Mouse (Mus musculus) G1E-ER4 (cell line): ENCODE data around the gene Trpt1. TPM values are rescaled to one million over a fixed set of nuclear protein-coding genes. Genes with fewer than 3 reads are reported as not detected.

Experiments used
- GATA1 ChIP-seq: IDR thresholded peaks from one replicate; pipeline ENCODE4 v1.8.0; 2012; ENCODE audit warnings: low read length, inconsistent platforms
- polyA plus RNA-seq: library from polyadenylated mRNA; stranded (reverse); fragments of >175 nt; gene quantifications from 2 replicates; pipeline ENCODE4 v1.2.3, GENCODE M21; 2012

Gene Trpt1
- 1.0 and 1.7 TPM in 2 replicates for polyA plus RNA-seq

- no peak for TF ChIP-seq GATA1
These were observed at the start of gene Trpt1, which contains the start of gene Nudt22 for GRCm38 (mm10) chr19:6996006-6996405. TSS of gene Trpt1 (plus strand) at chr19:6996131. TSS of gene Nudt22 (minus strand) at chr19:6996117.

- no peak for TF ChIP-seq GATA1
These were observed 48.2 kb upstream of the Trpt1 start for GRCm38 (mm10) chr19:6947742-6948141.

GRCm38 (mm10) chr19:6948186-6948585 is 47.7 kb upstream of the Trpt1 start:
- TF ChIP-seq GATA1: no peak

DNA sequence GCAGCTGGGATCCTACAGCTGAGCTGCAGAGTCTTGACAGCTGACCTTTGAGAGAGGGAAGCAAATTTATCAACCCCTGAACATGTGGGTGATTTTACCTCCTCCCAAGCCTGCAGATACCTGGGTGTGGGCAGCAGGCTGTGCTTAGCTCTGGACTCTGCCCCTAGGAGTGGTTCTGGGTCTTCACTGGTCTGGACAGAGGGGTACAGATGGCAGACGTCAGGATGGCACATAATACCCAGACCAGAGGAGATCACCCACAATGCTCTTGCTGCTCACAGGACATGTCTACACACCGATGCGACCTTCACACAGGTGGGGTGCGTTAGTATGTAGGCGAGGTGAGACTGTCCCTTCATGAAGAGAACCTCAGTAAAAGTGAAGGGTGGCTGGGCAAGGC is 46.4 kb upstream of the Trpt1 start:
- TF ChIP-seq GATA1: no peak

DNA sequence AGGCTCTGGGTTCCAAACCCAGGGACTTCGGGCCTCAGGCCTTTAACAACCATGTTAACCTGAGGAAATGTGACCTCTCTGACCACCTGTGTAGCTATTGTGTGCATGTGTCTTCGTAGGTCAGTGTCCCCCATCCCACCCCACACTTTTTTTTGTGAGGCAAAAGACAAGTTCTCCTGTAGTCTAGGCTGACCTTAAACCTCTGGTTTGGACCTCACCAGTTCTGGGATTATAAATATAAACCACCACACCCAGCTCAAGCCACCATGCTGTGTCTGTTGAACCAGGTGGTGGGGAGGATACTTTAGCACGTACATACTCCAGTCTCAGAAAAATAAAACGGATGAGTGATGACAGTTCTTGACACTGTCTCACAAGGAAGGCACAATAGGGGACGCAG is 46.0 kb upstream of the Trpt1 start:
- no peak for TF ChIP-seq GATA1

- no peak for TF ChIP-seq GATA1
These were observed 45.2 kb upstream of the Trpt1 start for GRCm38 (mm10) chr19:6950613-6951153.

GRCm38 (mm10) chr19:6951381-6951968 is 44.5 kb upstream of the Trpt1 start:
- TF ChIP-seq GATA1: no peak

DNA sequence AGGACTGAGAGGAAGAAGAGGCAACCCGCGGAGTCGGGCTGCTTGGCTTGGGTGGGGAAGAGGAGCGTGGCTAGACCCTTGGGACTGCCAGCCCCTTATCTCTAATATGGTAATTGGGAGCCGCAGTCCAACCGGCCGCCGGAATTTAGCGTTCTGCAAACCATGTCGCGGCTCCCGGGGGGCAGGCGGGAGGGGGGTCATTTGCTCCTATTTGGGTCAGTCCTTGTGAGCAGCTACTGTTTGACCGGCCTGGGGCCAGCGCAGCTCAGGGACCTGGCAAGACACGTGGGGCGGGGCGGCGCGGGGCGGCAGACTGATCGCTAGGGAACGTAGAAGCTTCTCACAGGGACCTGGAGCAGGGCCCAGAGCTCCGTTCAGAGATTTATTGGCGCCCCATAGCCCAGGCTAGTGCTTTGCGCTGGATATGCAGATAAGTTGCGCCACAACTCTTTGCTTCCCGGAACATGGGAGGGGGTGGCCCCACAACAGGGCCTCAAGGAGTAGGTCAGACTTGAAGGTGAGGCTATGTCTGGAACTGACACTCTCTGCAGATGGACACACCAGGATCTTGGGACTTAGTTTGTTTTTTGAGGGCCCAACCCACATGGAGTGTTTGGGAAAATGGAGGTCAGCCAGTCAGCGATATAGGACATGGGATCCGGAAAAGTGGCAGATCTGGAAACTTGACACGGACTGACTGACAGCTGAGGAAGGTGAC is 43.8 kb upstream of the Trpt1 start:
- TF ChIP-seq GATA1: no peak

GRCm38 (mm10) chr19:6952712-6953037 is 43.3 kb upstream of the Trpt1 start:
- TF ChIP-seq GATA1: no peak

DNA sequence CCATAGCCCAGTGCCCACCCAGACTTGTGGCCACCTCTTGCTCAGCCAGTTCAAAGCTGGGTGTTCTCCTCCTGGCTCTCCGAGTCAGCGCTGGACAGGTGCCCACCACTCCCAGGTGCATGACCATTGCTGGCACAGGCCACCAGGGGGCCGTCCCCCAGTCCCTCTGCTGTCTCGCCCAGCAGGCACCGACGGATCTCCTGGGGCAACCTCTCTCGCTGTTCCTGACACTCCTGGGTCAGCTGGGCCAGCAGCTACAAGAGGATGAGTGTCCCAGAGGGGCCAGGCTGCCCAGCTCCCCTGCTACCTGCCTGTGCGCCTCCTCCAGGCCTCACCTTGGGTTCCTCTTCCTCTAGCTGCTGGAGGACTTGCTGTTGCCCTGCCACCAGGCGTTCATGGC is 41.9 kb upstream of the Trpt1 start:
- no peak for TF ChIP-seq GATA1

DNA sequence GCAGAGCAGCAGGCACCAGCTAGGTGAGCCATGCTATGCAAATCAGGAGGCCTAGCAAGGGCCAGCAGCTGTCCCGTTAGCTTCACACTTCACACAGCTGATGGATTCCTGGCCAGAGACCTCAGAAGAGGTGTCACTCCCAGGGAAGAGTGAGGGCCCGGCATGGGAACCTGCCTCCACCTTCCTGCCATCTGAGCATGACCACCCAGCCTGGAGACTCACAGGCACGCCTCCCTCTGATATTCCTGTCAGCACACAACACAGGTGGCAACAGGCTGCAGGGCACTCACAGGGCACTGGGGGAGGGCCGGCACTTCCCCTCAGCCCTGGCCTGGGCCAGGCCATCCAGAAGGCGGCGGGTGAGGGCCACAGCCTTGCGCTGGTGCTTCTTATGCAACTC is 40.5 kb upstream of the Trpt1 start:
- no peak for TF ChIP-seq GATA1

DNA sequence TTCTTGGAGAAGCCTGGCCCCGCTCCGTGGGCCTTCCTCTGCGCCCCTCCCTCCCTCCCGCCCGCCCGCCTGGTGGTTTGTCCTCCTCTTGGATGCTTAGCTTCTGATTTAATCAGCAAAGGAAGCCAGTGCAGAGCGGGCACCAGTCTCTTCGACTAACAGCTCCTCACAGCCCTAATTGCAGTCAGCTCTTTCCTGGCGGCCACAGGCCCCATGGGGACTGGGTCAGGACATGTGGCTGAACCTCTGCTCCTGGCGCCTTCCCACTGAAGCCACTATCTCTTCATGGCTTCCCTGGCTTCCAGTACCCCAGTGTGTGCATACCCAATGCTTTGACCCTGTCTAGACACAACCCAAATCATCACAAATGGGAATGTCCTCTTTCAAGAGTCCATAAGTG is 39.5 kb upstream of the Trpt1 start:
- TF ChIP-seq GATA1: no peak

DNA sequence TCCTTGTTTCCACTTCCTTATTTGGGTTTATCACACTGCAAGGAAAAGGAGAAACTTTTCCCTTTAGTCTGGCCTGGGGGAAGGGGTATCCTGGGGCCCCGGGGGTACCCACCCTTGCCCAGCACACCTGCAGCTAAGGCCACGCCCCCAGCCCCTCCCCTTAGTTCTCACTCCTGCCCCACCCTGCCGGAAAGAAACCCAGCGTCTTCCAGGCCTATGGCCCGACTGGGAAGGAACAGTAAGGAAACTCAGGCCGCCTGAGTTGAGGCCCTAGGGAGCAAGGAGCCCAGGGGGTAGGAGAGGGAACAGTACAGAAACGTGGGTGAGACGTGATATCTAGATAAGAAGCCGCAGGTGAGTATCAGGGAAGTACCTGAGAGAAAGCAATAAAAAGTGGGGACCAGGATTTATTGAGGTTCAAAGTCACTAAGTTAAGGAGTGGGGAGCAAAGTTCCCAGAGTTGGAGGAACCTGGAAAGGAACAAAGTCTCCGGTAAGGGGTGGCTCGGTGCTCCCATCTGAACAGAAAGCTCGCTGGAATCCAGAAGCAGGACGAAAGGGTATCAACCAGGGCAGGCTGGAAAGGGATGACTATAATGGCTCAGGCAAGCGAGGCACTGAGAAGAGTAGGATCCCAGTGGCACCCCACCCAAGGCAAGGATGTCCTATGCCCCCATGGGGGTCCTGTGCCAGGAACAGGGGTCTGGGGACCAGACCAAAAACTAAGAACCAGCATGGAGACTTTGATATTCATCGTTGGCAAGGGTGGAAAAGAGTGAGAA is 27.2 kb upstream of the Trpt1 start:
- TF ChIP-seq GATA1: no peak

DNA sequence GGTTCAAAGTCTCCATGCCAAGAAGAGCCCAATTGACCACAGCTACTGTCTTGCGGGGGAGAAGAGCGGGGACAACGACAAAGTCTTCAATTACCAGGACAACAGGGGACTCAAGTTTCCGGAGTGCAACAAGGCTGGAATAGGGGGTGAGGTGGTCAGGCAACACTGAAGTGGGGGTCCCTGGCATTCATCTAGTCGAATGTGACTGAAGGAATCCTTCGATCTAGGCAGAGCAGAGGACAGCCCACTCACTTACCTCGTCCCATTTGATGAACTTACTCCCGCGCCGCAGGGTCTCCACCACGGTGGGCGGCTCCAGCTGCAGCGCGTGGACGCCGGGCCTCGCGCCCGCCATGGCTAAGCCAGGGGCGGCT is 26.7 kb upstream of the Trpt1 start:
- TF ChIP-seq GATA1: no peak

GRCm38 (mm10) chr19:6969665-6970381 is 26.1 kb upstream of the Trpt1 start:
- TF ChIP-seq GATA1: no peak

DNA sequence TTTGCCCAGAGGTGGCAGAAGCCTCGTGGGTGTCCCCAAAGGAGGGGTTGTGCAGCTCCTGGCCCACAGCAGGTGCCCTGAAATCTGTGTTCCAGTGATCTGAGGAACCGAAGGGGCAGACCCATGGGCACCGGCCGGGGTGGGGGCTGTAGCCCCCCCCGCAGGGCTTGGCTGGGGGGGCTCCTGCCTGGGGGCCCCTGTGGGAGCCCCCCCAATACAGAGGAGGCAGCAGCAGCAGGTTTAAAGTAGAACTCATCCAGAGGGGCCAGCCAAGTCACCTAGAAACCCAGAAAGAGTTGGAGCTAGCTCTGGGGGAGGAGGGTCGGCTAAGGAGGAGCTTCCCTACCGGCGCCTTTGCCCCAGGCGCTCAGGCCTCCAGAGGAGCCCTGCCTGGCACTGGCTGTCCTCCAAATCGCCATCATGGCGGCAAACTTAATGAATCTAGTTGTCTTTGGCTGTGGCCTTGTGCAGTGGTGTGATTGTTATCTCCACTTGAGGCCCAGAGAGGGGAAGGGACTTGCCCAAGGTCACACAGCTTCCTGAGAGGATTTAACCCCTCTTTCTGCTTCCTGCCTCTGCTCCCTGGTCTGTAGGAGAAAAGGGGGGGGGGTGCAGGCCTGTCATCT is 25.4 kb upstream of the Trpt1 start:
- no peak for TF ChIP-seq GATA1
